8 mouse cellular contexts compared by ENCODE assay signal in genomic region chr10:99229031-99229684, GRCm38 (mm10). TPM values are rescaled to one million over a fixed set of nuclear protein-coding genes. Genes with fewer than 3 reads are reported as not detected.
A peak's percentile ranks its signal among the peaks of the same experiment; 100 is the strongest.
DNase-seq lines count a peak whose midpoint lies in the region; ATAC-seq and TF ChIP-seq lines count a peak whose summit lies in the region.

No protein-coding gene starts in this region.

- H3K4me3 ChIP-seq in thymus, adult 2 months (ENCODE audit: control insufficient read depth, insufficient read depth, low read length): no peak overlapping the region
- H3K4me3 ChIP-seq in heart, postnatal 0 days (ENCODE audit: low read depth, low read length): no peak overlapping the region
- no peak overlapping the region for H3K4me3 ChIP-seq in midbrain, embryonic 11.5 days (ENCODE audit: low read depth, low read length)
- no peak overlapping the region for H3K4me3 ChIP-seq in cerebellum, adult 2 months (replicated peaks; ENCODE audit: insufficient read depth, low read depth, low read length)

- peak; percentile 36 for ATAC-seq in heart, postnatal 0 days (ENCODE audit: insufficient read depth, low read depth)
- peak; percentile 73 for ATAC-seq in midbrain, embryonic 11.5 days (ENCODE audit: low FRiP score)

- no peak for TF ChIP-seq EP300 in heart, postnatal 0 days (IDR thresholded peaks at IDR 0.05; ENCODE audit: low read depth)

- DNase-seq in thymus, adult 2 months: peak; percentile 26
- no peak for DNase-seq in thymus, adult 18-20 months
- peak; percentile 18 for DNase-seq in heart, postnatal 0 days (ENCODE audit: low spot score)
- peak; percentile 47 to 65 for DNase-seq in kidney, postnatal 4 days
- DNase-seq in midbrain, embryonic 11.5 days (ENCODE audit: low spot score, missing footprints): no peak
- no peak for DNase-seq in adipocyte (ENCODE audit: low spot score)
- DNase-seq in left cerebral cortex, adult 8-10 months (ENCODE audit: low spot score in 2 of 2): no peak
- DNase-seq in cerebellum, adult 2 months: no peak

- no peaks in the 10 kb centered on the region for H3K27me3 ChIP-seq in thymus, adult 2 months (ENCODE audit: control insufficient read depth, insufficient read depth, low read length)
- no peaks in the 10 kb centered on the region for H3K27me3 ChIP-seq in heart, postnatal 0 days (ENCODE audit: control insufficient read depth, insufficient read depth, low read length)
- no peaks in the 10 kb centered on the region for H3K27me3 ChIP-seq in midbrain, embryonic 11.5 days (ENCODE audit: control insufficient read depth, insufficient read depth, low read length)
- no peaks in the 10 kb centered on the region for H3K27me3 ChIP-seq in cerebellum, adult 2 months (ENCODE audit: control insufficient read depth, insufficient read depth, low read length)

- no peak overlapping the region for H3K27ac ChIP-seq in thymus, adult 2 months (ENCODE audit: control insufficient read depth, insufficient read depth, low read length)
- peak overlapping the region; percentile 63 for H3K27ac ChIP-seq in heart, postnatal 0 days (ENCODE audit: low read depth)
- peak overlapping the region; percentile 32; the same call in 1 of the 2 replicates for H3K27ac ChIP-seq in midbrain, embryonic 11.5 days (ENCODE audit: low read depth, low read length)
- H3K27ac ChIP-seq in cerebellum, adult 2 months (ENCODE audit: insufficient read depth, low read length): no peak overlapping the region

- no peaks in the 10 kb centered on the region for H3K9me3 ChIP-seq in heart, postnatal 0 days (replicated peaks; ENCODE audit: control insufficient read depth, low read length)
- H3K9me3 ChIP-seq in midbrain, embryonic 11.5 days (ENCODE audit: control insufficient read depth, low read length): no peaks in the 10 kb centered on the region

- H3K4me1 ChIP-seq in thymus, adult 2 months (replicated peaks; ENCODE audit: control insufficient read depth, insufficient read depth, low read length): peaks cover 17% of the 10 kb centered on the region
- H3K4me1 ChIP-seq in heart, postnatal 0 days (ENCODE audit: control insufficient read depth, insufficient read depth): peaks cover 8% of the 10 kb centered on the region
- H3K4me1 ChIP-seq in midbrain, embryonic 11.5 days (ENCODE audit: control insufficient read depth, insufficient read depth, low read length): peaks cover 15% of the 10 kb centered on the region
- no peaks in the 10 kb centered on the region for H3K4me1 ChIP-seq in cerebellum, adult 2 months (ENCODE audit: control insufficient read depth, insufficient read depth, low read length)

- TF ChIP-seq CTCF in thymus, adult 2 months (IDR thresholded peaks at IDR 0.05; ENCODE audit: borderline replicate concordance, control insufficient read depth, extremely low read depth, insufficient read depth, low read length, poor library complexity): no peak
- TF ChIP-seq CTCF in heart, postnatal 0 days (IDR thresholded peaks at IDR 0.05; ENCODE audit: low read depth): no peak
- no peak for TF ChIP-seq CTCF in cerebellum, adult 2 months (IDR thresholded peaks at IDR 0.05; ENCODE audit: borderline replicate concordance, insufficient read depth, low read depth, low read length)

- 27% methylated on average over 16 of the region's 16 CpGs for WGBS in thymus, adult 2 months
- WGBS in heart, postnatal 0 days: 24% methylated on average over 16 of the region's 16 CpGs
- 17% methylated on average over 16 of the region's 16 CpGs for WGBS in midbrain, embryonic 11.5 days
- WGBS in cerebellum, adult 2 months: 58% methylated on average over 16 of the region's 16 CpGs

- no peaks in the 10 kb centered on the region for H3K36me3 ChIP-seq in thymus, adult 2 months (ENCODE audit: control insufficient read depth, insufficient read depth, low read length)
- no peaks in the 10 kb centered on the region for H3K36me3 ChIP-seq in heart, postnatal 0 days (replicated peaks; ENCODE audit: control insufficient read depth, insufficient read depth, low read length)
- no peaks in the 10 kb centered on the region for H3K36me3 ChIP-seq in midbrain, embryonic 11.5 days (ENCODE audit: control insufficient read depth, insufficient read depth, low read length)

- H3K9ac ChIP-seq in heart, postnatal 0 days (replicated peaks; ENCODE audit: low read depth, low read length): no peak overlapping the region
- peak overlapping the region; percentile 10; the same call in 1 of the 2 replicates for H3K9ac ChIP-seq in midbrain, embryonic 11.5 days (ENCODE audit: low read length)

- no peak for TF ChIP-seq POLR2A in thymus, adult 2 months (IDR thresholded peaks at IDR 0.05; ENCODE audit: control insufficient read depth, extremely low read depth, insufficient read depth, low read length, poor library complexity)
- no peak for TF ChIP-seq POLR2A in cerebellum, adult 2 months (IDR thresholded peaks at IDR 0.05; ENCODE audit: borderline replicate concordance, insufficient read depth, low read length)

- peak overlapping the region; percentile 42 for H3K4me2 ChIP-seq in heart, postnatal 0 days (ENCODE audit: low read depth, low read length)
- peak overlapping the region; percentile 21 for H3K4me2 ChIP-seq in midbrain, embryonic 11.5 days

RNA-seq across cellular contexts. Expression of gene Dusp6, which starts 33.9 kb away (rescaled TPM):
- polyA plus RNA-seq in thymus, adult 2 months (2012; rRNA removed): 43.9 and 46.1 TPM in 2 replicates
- 59.8 and 73.6 TPM in 2 replicates for total RNA-seq in heart, postnatal 0 days (2014; rRNA removed; ENCODE audit: low replicate concordance)
- 23.2 and 25.8 TPM in 2 replicates for polyA plus RNA-seq in heart, postnatal 0 days (2015; fragmentation: Nextera tagmentation; extraction: Ambion mirVana)
- 36.8 and 41.9 TPM in 2 replicates for polyA plus RNA-seq in midbrain, embryonic 11.5 days (2014; fragmentation: Nextera tagmentation; extraction: Ambion mirVana)
- 10 to 100 TPM; 46.0 to 76.2 (median 60.7) TPM for total RNA-seq in left cerebral cortex, adult 8-10 months (2022)
- 20.2 and 20.5 TPM in 2 replicates for polyA plus RNA-seq in cerebellum, adult 2 months (2012; rRNA removed)

Comparison
In these comparisons a context has a peak if more than half of its experiments do, and no peak if none do; other contexts are left out.
1. DNase-seq: peak in thymus, adult 2 months (single experiment), heart, postnatal 0 days (single experiment) and kidney, postnatal 4 days (2 of 2); none in thymus, adult 18-20 months (0 of 2), midbrain, embryonic 11.5 days (single experiment), adipocyte (single experiment), left cerebral cortex, adult 8-10 months (0 of 2) and cerebellum, adult 2 months (0 of 2).
2. H3K27ac ChIP-seq: peak in heart, postnatal 0 days (single experiment) and midbrain, embryonic 11.5 days (single experiment); none in thymus, adult 2 months (single experiment) and cerebellum, adult 2 months (single experiment).